Mouse (Mus musculus): Measurements from ENCODE around the gene Cacna2d1.

Gene Cacna2d1

DNA sequence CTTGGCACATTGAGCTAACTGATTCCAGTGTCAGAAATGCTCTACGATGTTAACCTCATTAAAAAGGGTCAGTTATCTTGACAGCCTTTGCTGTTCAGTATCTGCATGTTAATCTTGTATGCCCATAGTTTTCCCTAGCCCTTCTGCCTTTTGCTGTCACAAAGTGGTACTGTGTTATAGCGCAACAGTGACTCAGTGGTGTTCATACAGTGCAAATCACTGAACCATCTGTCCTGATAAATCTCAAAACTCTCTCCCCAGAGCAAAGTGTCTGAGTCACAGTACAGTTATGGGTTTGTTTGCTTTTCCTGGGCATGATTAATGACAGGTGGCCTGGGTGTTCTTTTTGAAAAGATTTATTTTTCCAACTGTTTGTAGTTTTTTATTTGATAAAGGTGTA lies 122.3 kb downstream of the Cacna2d1 start:
- DNase-seq (ENCODE audit: low spot score in 2 of 2) = no peak

- no peak for DNase-seq (ENCODE audit: low spot score in 2 of 2)
Observed at GRCm38 (mm10) chr5:16062773-16063172, 128.3 kb downstream of the Cacna2d1 start.

DNA sequence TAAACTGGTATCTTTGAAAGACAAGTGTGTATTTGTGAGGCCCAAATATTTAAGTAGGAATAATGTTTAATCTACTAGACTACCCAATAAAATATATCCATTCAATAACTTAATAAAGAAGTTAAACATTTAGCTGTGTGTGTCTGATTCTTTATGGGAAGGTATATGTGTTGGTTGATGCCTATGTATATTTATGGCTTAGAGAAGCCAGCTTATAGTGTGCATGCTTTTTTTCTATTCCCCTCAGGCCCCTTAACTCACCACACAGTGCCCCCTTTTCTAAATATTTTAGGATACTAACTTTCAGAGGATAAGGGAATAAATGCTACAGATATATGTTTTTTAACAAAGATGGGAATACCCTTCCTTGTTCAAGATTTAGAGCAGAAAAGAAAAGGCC lies 128.8 kb downstream of the Cacna2d1 start:
- no peak for DNase-seq (ENCODE audit: low spot score in 2 of 2)

DNA sequence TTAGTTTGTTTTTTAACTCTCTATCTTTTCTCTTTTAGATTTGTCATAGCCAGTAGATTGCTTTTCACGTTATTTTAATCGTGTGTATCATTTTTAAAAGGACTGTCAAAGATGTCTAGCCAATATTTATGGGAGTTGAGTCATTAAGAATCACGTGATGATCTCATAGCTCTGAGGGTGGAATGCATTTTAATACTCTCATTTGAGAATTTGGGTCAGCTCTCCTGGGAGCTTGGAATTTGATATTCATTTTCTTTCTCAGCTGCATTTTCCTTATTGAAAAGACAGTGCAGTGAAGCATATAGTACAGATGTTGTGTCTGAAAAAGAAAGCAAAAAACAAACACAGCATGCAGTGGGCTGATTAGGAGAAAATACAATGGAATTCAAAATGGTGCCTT lies 129.5 kb downstream of the Cacna2d1 start:
- DNase-seq (ENCODE audit: low spot score in 2 of 2) = no peak

DNA sequence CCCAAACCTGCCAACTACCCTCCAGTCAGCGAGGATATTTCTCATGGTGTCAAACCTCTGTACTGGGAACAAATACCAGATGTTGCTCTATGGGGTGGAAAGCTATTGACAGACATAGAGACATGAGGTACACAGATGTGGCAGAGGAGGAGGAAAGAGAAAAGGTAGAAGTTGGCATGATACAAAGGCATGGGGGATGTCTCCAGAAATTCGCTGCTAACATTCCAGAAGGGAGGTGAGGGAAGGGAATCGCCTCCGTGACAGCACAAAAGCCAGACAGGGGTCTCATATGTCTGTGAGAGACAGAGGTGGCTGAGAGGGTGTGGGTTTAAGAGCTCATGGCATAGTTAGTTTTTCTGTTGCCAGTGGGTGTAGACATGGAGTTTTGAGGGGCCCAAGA lies 131.3 kb downstream of the Cacna2d1 start:
- no peak for DNase-seq (ENCODE audit: low spot score in 2 of 2)

DNA sequence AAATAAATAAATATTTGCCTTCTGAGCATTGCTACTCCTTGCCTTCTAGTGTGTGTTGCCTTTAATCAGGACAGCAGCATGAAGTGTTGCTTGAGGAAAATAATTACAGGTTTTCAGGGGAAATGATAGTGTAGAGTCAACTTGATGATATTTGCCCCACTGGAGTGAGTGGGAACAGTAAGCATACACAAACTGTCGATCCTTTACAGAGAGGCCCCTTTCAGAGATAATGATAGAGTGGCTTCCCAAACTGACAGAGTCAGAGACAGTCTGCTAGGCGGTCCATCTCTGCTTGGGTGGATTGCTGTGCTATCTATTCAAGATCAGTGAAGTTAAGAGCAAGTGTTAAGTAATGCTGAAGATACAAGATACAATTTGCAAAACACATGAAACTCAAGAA lies 147.8 kb downstream of the Cacna2d1 start:
- DNase-seq (ENCODE audit: low spot score in 2 of 2) = no peak

DNA sequence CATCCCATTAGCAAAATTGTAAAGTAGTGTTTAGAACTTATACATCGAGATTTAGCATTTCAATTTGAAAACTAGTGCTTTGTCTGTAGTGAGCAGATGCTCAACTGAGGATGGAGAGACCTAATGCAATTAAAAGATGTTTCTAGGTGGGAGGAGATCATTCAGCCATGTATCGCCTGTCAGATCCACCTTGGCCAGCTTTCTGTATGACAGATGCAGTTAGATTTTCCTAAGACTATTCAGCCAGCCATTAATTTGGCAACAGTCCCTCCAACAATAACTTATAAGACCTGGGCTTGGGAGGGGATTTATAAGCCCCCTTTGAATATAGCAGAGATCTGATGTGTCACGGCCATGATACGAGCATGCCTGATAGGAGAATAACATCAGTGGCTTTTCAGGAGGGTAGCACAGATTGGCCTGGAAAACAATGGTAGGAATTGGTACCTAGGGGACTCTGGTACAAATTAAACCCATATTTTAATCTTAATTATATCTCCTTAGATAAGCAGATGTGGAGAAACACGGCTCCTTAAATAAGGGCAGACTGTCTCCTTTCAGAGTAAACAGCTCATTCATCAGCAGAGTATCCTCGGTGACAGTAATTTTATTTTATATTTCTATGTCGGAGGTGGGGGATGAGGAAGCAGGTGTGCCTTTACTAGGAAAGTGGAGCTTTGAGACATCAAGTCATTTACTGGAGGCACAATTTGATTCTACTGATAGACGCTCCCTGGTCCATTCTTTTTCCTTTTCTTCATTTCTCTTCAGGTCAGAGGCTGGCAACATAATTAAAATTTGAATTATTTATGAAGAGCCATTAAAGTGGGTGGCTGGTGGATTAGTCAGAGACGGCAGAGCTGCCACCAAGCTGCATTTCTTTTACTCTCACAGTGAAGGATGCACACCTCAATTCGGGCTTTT lies 152.8 kb downstream of the Cacna2d1 start:
- no peak for DNase-seq (ENCODE audit: low spot score in 2 of 2)

- DNase-seq (ENCODE audit: low spot score in 2 of 2) = no peak
Observed at GRCm38 (mm10) chr5:16087995-16088394, 153.5 kb downstream of the Cacna2d1 start.

GRCm38 (mm10) chr5:16092540-16092939 lies 158.0 kb downstream of the Cacna2d1 start:
- DNase-seq (ENCODE audit: low spot score in 2 of 2) = no peak

DNA sequence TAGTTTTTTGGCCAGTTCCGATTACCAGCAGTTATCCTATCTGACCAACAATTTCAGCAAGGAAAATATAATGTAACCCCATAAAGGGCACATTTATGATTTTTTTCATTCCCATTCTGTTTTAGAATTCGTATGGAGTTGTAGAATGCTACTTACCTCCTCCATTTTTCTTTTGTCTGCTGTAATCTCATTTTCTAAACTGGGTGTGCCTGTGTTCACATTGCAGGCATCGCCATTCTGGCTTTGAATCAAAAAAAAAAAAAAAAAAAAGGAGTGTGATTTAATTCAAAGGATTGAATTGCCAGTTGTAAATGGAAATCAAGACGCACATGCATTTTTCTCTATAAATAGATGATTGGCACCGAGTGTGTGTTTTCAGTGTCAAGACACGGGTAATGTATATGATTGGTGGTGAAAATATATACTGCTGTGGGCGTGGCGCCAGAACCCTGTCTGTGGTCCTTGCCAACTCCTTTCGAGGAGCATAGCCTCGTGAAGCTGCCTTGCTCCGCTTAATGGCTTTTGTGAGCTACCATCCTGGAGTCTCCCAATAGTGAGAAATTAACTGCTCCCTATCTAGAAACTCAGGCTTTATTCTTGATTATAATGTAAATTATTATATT lies 158.7 kb downstream of the Cacna2d1 start:
- DNase-seq (ENCODE audit: low spot score in 2 of 2) = no peak

DNA sequence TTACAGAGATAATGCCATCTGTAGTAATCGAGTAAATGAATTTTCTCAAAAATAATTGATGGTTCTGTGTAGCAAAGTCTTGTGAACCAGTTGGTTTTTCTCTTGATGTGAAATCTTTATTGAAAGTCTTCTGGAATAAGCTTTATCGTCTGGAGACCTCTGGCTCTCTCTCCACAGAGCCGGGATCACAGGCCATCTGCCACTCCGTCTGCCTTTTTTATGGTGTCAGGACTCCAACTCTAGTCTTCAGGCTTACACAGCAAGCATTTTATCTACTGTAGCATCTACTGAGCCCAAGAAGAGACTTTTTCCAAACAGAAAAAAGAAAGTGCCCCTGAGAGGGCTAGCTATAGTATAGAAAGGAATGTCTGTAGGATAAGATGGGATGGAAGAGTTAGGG lies 160.9 kb downstream of the Cacna2d1 start:
- DNase-seq (ENCODE audit: low spot score in 2 of 2) = no peak

GRCm38 (mm10) chr5:16098766-16099165 lies 164.3 kb downstream of the Cacna2d1 start:
- DNase-seq (ENCODE audit: low spot score in 2 of 2) = no peak

- DNase-seq (ENCODE audit: low spot score in 2 of 2) = no peak
Observed at GRCm38 (mm10) chr5:16101820-16102219, 167.3 kb downstream of the Cacna2d1 start.

GRCm38 (mm10) chr5:16105701-16106100 lies 171.2 kb downstream of the Cacna2d1 start:
- DNase-seq (ENCODE audit: low spot score in 2 of 2) = no peak

GRCm38 (mm10) chr5:16110643-16111042 lies 176.2 kb downstream of the Cacna2d1 start:
- no peak for DNase-seq (ENCODE audit: low spot score in 2 of 2)

GRCm38 (mm10) chr5:16113879-16114278 lies 179.4 kb downstream of the Cacna2d1 start:
- DNase-seq (ENCODE audit: low spot score in 2 of 2) = no peak

- DNase-seq (ENCODE audit: low spot score in 2 of 2) = no peak
Observed at GRCm38 (mm10) chr5:16121334-16121733, 186.8 kb downstream of the Cacna2d1 start.

- DNase-seq (ENCODE audit: low spot score in 2 of 2) = no peak
Observed at GRCm38 (mm10) chr5:16122110-16122509, 187.6 kb downstream of the Cacna2d1 start.

DNA sequence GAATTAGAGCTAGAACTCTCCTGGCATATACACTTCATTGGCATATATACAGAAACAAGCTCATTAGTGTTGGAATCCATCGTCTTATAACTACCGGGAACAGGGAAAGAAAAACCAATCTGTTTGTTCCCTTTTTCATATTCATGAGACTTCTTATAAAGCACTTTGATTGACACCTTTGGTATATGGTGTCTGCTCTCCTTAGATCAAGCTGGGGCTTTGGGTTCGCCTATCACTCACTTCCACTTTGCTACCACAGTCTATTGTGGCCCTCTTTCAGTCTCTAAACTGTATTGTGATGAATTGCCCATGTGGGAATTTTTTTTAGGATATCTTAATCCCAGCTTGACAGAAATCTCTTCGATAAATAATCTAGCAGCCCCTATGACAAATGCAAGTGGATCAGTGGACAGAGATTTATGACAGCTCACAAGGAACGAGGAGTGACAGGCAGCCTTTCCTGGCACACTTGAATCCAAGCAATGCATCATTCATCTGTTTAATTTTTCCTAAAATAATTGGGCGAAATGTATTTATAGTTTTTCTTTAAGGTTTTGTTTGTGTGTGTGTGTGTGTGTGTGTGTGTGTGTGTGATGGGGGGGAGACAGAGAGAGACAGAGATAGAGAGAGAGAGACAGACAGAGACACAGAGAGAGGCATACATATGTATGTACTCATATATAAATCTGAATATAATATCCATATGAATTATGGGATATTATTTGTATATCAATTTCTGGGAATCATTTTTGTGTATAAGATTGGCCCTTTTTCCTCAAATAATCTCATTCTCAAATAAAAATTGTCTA lies 200.0 kb downstream of the Cacna2d1 start:
- no peak for DNase-seq (ENCODE audit: low spot score in 2 of 2)

DNA sequence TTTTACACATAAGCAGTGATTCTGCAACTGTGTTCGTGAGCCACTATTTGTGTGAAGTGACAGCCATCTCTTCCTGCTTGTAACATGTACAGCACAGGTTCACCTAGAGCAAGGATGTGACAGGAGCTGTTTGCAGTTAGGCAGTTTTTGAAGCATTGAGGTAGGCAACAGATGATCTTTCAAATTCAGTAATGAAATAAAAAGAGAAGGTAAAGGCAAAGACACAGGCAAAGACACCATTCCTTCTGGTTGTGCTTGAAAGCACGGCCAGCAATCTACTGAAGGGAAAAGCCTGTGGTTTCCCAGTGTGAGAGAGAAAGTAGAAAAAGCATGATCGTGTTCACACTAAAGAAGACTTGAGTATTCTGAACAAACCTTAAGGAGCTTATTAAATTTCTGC lies 201.5 kb downstream of the Cacna2d1 start:
- no peak for DNase-seq (ENCODE audit: low spot score in 2 of 2)

GRCm38 (mm10) chr5:16136839-16137238 lies 202.3 kb downstream of the Cacna2d1 start:
- DNase-seq (ENCODE audit: low spot score in 2 of 2) = no peak

- DNase-seq (ENCODE audit: low spot score in 2 of 2) = no peak
Observed at GRCm38 (mm10) chr5:16146602-16147001, 212.1 kb downstream of the Cacna2d1 start.
